Comparison of ENCODE assay signal across 8 mouse cellular contexts in genomic region chr10:90373469-90373868, GRCm38 (mm10).
A peak's percentile ranks its signal among the peaks of the same experiment; 100 is the strongest.
DNase-seq lines count a peak whose midpoint lies in the region.

No protein-coding gene starts in this region.

- peak; percentile 9 to 11 for DNase-seq in heart, postnatal 14 days
- DNase-seq in heart, postnatal 25 days (ENCODE audit: low spot score), result no peak
- peak; percentile 36 for DNase-seq in 3T3-L1 (ENCODE audit: low read depth, low spot score)
- DNase-seq in adipocyte (ENCODE audit: low spot score), result peak; percentile 12
- DNase-seq in cerebellum, postnatal 36 days, result peak; percentile 65 to 66
- peak; percentile 48 to 50 for DNase-seq in kidney, postnatal 4 days
- DNase-seq in right cerebral cortex, postnatal 14 days, result peak; percentile 44
- DNase-seq in frontal cortex, postnatal 14 days (ENCODE audit: low spot score in 2 of 2), result no peak

- intact Hi-C loops in heart, postnatal 14 days (cut with DNase I), result no loop called here
- intact Hi-C loops in heart, postnatal 25 days (cut with DNase I), result no loop called here

Comparison
In these comparisons a context has a peak if more than half of its experiments do, and no peak if none do; other contexts are left out.
1. DNase-seq: peak in heart, postnatal 14 days (2 of 2), 3T3-L1 (single experiment), adipocyte (single experiment), cerebellum, postnatal 36 days (2 of 2), kidney, postnatal 4 days (2 of 2) and right cerebral cortex, postnatal 14 days (single experiment); none in heart, postnatal 25 days (single experiment) and frontal cortex, postnatal 14 days (0 of 2).